Mouse (Mus musculus): ENCODE data around the gene Pard3b.

DNA sequence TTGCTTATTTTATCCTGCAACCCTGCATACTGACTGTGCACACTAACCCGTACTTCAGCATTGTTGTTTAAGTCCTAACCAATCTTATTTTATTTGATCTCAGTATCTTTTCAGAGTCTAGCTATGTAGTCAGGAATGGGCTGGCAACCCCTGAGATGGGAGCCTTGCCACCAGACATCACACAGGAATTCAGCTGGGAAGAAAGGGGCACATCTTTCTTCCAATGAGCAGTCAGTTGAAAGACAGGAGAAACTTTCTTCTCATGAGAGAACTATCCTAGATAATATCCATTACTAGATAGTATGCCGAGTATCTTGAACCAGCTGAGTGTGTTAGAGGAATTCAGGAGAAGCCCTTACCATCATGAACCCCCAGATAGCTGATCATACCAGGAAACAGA is 985.5 kb downstream of the Pard3b start:
- TF ChIP-seq POLR2A (IDR thresholded peaks at IDR 0.05; ENCODE audit: extremely low read depth, insufficient read depth, low read length) = no peak
- no peak for TF ChIP-seq CTCF (IDR thresholded peaks at IDR 0.05; ENCODE audit: low read depth, low read length)

Measured in liver, adult 2 months (tissue).